Mouse (Mus musculus): ENCODE data around the gene Gm27029.
"Not testable (repeated sequence)": the region's sequence is repeated elsewhere in the genome, so short reads cannot be mapped to it uniquely, and the experiment has no call there.

Gene Gm27029

DNA sequence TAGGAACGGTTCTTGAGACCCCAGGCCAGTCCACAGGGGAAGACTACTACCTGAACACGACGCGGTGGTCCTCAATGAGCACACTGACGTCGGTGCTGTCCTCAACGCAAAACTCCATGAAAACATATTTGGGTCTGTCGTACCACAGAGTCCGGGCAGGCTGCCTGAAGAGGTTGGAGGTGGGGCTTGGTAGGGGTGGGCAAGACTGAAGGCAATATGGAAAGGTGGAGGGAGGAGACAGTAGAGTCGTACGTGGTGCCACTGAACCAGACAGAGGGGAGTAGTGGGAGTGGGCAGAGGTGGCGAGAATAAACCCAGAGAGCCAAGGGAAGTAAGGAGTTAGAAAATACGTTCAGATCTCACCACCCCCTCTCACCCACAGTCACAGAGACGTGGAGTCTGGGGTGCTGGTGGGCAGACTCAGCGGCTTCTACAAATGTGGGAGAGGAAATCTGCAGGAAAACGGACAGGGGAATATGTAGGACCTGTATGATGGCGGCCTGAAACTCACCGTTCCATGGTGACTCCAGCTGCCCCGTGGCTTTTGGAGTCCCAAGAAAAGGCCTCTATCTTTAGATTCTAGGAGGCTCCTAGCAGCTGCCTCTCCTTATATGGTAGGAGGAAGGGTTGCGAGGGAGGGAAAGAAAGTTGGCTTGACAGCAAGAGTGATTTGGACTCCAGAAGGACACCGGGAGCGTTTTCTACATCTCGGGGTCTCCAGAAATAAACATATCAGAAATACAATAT, at the start of gene Gm27029:
Gene Gm27029, minus strand, starts transcription at position 692 of the 747 bp plus-strand sequence.
- no peak for DNase-seq (ENCODE audit: low read depth, low spot score)

DNA sequence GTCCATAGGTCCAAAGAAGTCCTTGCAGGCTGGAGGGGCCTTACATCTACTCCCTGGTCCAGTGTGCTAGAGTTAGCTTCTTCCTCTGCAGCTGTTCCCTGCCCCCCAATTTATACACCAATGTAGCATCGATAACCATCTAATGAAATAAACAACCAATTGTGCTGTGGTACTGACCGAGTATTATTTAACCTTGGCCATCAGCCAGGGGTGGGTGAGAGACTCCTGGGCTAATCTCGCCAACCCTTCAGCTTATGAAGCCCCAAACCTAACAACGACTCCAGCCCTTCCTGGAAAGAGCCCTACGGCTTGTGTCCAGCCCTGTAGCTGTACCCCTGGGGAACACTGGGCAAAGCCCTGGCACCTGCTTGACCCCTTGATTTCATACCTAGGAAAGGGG, 49.7 kb upstream of the Gm27029 start:
- no peak for DNase-seq (ENCODE audit: low read depth, low spot score)

DNA sequence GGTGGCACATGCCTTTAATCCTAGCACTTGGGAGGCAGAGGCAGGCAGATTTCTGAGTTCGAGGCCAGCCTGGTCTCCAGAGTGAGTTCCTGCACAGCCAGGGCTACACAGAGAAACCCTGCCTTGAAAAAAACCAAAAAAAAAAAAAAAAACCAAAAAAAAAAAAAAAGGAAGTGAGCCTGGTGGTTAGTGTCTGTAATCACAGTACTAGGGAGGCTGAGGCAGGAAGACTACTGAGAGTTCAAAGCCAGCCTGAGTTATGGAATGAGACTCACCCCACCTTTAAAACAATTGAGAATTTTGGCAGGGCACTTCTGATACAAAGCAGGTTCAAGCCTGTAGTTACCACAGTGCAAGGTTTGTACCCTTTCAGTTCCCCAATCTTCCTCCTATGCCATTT, 49.1 kb upstream of the Gm27029 start:
- not testable (repeated sequence) for DNase-seq (ENCODE audit: low read depth, low spot score)

DNA sequence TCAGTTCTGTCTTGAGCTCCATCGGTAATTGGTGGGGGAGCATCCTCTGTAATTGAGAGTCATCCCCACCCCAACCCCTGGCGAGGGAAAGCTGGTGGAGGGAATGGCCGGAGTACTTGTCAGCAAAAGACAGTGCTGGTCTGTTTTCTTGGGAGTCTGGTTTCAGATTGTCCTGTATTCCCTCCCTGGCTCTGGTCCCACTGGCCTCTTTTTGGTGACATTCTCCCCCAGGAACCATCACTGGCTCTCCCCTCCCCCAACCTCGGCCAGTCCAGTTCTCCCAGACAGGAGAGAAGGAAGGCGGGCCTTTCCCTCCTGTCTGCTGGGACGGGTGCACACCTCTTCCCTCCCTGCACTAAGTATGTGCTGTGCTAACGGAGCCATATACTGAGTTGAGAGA, 47.7 kb upstream of the Gm27029 start:
- DNase-seq (ENCODE audit: low read depth, low spot score): no peak

DNA sequence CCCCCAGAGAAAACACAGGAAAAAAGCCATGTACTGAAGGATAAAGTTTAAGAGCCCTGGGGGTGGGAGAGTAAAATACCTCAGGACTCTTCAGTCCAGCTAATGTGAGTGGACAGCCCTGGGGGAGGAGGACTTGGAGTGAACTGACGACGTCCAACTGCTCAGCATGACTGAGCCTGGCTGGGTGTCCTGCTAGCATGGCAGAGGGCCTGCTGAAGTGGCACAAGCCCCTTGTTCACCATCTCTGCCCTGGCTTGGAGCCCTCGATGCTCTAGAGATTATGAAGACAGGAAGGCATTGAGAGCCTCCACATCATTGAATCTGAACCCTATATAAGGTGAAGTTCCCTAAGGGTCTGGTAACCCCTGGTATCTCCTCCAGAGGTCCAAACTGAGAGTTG, 47.3 kb upstream of the Gm27029 start:
- no peak for DNase-seq (ENCODE audit: low read depth, low spot score)

DNA sequence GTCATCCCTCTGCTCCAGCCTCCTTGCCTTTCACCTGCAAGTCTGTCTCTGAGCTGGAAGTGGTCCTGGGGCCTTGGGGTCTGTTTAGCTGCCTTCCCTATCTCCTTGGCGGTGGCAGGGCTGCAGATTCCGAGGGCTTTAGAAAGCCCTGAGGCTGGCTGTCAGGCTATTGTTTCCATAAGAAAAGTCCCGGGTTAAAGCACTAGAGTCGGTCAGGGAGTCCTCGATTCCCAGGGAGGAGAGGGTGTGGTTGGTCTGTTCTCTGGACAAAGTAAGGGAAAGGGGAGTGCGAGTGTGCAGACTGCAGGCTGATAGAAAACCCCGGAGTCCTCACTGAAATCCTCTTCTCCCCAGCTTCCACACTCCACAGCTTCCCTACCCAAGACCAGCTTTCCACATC, 45.6 kb upstream of the Gm27029 start:
- no peak for DNase-seq (ENCODE audit: low read depth, low spot score)

DNA sequence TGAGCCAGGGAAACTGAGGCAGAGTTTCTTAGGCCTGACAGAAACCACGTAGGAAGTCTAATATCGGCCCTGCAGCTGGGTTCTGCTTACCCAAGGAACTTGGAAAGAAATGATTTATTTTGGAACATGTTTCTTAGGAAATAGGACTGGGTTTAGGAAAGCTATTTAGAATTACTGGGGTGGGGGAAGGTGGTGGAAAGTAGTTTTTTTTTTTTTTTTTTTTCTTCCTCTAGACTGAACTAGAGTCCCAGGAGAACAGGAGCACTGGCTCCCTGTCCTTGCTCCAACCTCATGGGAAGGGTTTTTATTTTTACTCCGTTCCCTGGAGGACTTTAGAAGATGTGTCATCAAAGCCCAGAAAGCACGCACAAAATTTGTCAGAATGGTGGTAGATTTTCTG, 44.6 kb upstream of the Gm27029 start:
- no peak for DNase-seq (ENCODE audit: low read depth, low spot score)

DNA sequence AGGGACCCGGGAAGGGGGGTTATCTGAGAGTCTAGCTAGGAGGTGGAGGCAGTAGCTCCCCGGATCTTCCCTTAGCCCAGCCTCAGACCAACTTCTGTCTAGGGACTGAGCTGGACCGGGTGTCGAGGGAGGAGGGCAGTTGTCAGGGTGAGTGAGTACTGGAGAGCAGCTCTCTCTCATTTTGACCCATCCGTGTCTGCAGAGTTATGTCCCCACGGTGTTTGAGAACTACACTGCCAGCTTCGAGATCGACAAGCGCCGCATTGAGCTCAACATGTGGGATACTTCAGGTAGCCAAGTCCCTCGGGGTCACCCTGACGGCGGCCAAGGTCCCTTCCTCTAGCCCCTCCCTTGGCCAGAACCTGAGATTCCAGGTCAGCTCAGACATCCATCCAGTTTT, 44.1 kb upstream of the Gm27029 start:
- DNase-seq (ENCODE audit: low read depth, low spot score): no peak

DNA sequence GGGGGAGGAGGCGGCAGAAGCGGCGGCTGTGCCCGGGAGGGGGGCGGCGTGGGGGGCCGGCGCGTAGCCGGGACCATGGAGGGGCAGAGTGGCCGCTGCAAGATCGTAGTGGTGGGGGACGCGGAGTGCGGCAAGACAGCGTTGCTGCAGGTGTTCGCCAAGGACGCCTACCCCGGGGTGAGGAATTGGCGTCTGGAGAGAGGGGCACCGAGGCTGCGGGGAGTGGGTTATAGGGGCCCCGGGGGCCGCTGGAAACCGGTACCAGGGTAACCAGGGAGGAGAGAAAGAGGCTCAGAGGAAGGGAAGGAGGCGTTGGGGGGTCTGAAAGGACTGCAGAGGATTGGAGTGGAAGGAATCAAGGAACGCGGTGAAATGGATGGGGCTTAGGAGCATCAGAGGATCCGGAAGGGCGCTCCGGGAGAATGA, 43.7 kb upstream of the Gm27029 start:
- no peak for DNase-seq (ENCODE audit: low read depth, low spot score)

DNA sequence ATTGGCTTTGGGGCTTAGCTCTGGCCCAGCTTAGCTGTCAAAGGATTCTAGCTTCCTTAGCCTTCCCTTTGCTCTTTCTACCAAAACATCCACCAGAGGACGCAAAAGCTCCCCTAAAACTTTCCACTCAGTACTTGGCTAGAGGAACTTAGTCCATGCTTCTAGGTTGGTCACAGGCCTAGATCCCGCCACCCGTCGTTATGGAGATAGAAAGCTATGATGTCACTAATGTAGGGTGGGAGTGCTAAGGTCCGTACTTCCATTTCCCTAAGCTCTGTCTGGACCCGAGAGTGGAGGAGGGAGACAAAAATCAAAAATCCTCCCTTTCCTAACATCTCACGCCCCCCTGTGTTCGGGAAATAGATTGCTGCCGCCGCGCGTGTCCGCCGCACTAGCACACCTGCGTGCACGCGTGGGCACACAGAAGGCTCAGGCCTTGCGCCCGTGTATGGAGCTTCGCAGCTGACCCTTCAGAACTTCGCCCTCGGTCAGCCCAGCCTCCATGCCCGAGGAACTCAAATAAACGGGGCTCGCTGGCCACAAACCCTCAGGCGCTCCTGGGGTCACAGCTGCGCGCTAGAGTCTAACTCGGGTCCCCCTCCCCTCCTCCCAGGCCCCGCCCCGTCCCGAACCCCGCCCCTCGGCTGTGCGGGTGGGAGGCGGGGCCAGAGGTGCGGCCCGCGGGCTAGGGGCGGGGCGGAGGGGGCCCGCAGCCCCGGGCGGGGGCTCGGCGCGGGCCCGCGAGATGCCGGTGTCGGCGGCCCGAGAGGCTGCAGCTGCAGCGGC, 43.1 kb upstream of the Gm27029 start:
- no peak for DNase-seq (ENCODE audit: low read depth, low spot score)

DNA sequence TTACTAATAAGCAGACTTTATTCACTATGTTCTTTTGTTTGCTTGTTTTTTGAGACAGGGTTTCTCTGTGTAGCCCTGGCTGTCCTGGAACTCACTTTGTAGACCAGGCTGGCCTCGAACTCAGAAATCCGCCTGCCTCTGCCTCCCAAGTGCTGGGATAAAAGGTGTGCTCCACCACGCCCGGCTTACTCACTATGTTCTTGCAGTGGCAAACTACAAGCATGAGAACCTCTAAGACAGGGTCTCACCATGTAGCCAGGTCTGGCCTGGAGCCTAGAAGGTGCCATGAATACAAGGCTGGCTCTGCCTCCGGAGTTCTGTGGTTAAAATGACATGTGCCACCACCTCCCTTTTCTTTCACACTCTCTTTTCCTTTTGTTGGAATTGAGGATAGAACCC, 42.0 kb upstream of the Gm27029 start:
- not testable (repeated sequence) for DNase-seq (ENCODE audit: low read depth, low spot score)

DNA sequence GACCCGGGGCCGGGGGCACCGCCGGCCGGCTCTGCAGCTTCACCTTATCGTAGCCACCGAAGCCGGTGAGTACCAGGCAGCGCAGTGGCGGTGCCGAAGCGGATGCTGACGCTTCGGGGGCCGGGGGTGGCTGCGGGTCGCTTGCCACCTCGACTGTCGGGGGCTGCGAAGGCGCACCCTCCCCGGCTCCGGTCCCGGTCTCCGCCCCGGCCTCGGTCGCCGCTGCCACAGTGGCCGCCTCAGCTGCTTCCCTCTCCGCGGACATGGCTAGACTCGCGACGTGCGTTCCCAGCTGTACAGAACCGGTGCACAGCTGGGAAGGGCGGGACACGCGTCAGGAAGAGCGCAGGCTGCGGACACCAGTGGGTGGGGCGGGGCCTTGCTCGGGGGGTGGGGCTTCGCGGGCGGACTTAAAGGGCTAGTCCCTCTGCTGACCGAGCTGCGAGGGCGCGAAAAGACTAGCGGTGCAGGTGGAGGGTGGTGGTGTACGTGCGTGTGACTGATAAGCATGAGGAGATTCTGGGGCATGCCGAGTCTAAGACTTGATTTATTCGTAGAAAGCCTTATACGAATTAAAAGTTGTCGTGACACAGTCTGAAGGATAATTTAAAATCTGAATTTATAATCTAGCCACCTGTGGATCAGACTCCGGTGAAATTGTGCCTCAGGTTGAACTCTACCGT, 41.4 kb upstream of the Gm27029 start, which contains the start of gene Vat1:
Gene Vat1, minus strand, starts transcription at position 362 of the 683 bp plus-strand sequence.
- DNase-seq (ENCODE audit: low read depth, low spot score): peak; percentile 56

DNA sequence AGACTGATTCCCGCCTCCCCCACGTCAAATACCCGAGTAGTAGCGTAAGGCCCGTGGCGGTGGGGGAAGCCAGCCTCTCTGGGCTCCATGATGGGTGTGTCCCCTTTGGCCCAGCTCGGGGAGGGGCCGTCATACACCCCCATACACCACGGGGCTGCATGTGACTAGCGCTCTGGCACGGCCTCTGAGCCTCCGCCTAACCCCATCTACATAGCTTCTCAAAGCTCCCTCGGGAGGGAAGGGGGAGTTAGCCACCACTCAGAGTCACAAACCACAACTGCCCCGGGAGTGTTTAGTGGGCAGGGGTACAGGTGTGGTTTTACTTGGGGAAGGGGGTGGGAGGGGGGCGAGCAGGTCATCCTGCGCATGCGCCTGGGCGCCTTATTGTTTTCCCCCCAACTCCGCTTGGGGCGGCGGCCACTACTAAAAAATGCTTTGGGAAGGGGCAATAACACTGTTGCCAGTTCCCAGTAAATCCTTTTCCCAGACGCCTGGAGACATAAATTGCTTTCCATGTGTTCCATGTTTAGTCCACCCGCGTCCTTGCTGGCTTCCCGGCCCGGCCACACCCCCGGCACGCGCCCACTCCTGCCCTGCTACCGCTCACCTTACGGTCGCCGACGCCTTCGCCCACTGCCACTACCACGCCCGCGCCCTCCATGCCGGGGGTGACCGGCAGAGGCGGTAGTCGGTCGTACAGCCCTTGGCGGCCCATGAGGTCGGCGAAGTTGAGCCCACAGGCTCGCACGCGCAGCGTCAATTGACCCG, 40.7 kb upstream of the Gm27029 start:
- no peak for DNase-seq (ENCODE audit: low read depth, low spot score)

DNA sequence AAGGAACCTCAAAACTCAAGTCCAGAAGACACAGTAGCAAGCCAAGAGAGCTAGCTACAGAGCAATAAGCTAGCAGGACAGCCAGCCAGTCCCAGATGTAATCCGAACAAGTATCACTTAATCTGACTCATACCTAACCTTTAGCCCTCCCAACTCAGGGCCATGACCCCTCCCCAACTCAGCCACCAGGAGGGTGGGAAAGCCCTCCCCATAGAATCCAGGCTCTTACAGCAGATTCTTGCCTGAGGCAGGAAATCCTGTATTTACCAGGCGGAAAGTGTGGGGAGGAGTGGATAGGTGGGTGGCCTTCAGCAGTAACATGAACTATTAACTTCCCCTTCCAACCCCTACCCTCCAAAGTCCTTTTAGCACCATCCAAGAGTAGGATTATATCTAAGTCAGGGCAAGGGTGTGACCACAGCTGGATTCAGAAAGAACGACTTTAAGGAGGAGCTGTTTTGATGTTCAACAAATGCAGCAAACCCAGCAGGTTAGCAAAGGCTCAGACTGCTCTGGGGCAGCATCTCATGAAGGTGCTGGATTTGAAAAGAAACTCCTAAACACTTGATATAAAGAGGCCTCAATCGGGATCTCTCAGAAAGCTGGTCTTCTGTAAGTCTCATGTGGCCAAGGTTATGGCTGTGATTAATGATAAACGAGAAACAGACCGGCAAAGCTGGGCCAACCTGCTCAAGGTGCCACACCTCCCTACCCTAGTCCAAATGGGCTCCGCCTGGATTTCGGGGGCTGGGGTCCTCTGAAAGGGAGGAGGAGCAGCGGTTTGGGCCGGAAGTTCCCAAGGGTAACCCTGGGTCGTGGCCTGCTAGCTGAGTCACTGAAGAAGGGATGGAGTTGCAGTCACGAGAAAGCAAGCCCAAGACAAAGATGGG, 39.9 kb upstream of the Gm27029 start, which contains the start of gene Rnd2:
Gene Rnd2, plus strand, starts transcription at position 789 of the 890 bp plus-strand sequence.
- no peak for DNase-seq (ENCODE audit: low read depth, low spot score)

DNA sequence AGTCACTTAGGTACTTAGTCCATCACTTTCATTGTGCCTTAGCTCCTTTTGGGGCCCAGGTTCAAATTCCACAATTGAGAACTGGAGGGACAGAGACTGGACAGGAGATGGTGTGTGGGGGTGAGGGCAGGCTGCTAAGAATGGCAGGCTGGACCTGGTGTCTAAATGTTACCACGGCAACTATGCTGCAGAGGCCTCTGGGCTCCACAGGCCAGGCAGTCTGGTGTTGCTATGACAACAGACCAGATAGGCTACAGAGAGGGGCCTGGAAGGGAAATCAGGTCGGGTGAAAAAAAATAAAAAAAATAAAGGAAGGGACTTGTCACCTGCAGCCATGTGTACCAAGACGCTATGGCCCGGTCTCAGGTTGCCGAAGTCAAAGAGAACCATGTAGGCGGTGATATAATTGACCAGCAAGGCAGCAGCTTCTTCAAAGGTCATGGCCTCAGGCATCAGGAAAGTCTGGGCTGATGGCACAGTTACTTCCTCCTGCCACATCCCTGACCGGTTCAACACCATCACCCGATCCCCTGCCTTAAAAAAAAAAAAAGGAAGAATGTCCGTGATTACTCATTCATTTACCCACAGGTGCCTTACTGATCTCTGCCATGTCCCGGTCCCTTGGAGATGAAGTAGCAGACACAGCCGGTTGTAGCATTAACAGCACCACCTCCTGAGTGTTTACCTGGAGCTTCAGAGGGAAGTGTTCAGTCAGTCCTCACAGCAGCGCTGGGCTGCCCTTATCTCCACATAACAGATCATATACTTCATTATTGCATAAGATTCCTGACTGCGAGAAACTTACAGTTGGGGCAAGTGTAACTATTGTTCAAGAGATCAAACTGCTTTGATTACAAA, 38.2 kb upstream of the Gm27029 start:
- no peak for DNase-seq (ENCODE audit: low read depth, low spot score)

DNA sequence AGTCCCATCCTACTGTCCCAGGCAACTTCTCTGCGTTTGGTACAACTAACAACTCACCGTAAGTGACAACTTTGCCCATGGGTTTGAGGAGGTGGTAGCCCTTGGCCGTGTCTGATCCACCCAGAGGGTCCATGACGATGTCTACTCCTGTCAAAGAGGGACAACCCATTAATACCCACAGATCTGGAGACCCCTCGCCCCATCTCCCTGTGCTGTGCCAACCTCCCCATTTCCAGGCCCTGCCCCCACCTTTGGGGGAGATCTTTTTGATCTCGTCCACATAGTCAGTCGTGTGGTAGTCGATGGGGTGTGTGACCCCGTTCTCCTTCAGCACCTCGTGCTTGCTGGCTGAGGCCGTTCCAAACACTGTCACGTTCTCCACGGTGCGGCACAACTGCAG, 37.5 kb upstream of the Gm27029 start:
- DNase-seq (ENCODE audit: low read depth, low spot score): no peak

DNA sequence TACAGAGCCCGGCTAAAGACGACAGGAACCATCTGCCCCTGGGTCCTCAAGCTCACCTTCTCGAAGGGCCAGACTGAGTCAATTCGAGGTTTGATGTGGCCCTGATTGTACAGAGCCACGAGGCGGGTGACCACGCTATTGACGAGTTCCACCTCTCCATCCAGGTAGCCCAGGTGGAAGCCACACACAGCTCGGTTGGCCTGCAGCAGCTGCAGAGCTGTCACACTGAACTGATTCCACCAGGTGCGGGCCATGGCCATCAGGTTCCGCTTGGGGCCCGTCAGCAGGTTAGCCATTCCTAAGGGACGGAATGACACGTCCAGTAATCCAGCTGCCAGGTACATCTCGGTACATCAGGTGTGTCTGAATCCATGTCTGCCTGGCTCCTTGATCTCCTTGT, 35.7 kb upstream of the Gm27029 start:
- DNase-seq (ENCODE audit: low read depth, low spot score): no peak

DNA sequence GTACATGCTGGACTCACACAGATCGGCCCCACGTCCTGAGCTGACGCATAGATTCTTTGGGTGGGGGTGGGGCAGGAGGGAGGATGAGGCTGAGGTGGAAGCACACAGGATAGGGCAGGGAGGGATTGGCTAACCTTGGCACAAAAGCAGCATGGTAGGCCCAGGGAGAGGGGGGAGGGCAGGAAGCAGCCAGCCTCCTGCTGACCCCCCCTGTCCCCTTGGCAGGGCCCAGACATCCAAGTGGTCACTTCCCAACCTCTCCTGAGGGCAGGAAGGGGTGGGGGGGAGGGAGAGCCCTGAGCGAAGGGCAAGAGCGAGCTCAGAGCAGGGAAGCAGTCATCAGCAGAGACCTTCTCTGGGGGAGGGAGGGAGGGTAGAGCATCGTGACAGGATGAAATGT, 35.1 kb upstream of the Gm27029 start:
- DNase-seq (ENCODE audit: low read depth, low spot score): no peak

DNA sequence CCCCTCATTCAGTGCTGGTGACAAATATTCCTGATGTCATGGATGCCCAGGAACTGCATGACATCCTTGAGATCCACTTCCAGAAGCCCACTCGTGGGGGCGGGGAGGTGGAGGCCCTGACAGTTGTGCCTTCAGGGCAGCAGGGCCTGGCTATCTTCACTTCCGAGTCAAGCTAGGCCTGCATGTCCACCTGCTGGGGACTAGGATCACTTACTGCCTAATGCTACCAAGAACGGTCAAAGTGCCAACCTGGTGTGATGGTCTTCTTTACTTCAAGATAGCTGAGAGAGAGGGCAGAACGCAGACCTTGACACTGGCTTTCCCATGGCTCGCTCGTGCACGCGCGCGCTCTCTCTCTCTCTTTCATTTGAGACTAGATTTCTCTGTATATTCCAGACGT, 33.6 kb upstream of the Gm27029 start:
- DNase-seq (ENCODE audit: low read depth, low spot score): no peak

DNA sequence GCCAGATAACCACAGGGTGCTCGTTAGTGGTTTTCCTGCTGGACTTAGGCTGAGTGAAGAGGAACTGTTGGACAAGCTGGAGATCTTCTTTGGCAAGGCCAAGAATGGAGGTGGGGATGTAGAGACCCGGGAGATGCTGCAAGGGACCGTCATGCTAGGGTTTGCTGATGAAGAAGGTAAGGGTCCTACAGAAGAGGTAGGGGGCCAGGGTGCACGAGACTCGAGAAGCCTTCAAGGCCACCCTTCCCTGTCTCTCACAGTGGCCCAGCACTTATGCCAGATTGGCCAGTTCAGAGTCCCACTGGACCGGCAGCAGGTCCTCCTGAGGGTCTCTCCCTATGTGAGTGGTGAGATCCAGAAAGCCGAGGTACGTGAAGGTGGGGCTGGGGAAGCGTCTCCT, 33.0 kb upstream of the Gm27029 start:
- no peak for DNase-seq (ENCODE audit: low read depth, low spot score)
